Mouse (Mus musculus): ENCODE results near the gene Bcl9l.

Gene Bcl9l

GRCm38 (mm10) chr9:44497624-44498377, 15.2 kb downstream of the Bcl9l start:
- no peak for DNase-seq (ENCODE audit: low spot score in 2 of 2)

GRCm38 (mm10) chr9:44498421-44499355, 16.1 kb downstream of the Bcl9l start:
- no peak for DNase-seq (ENCODE audit: low spot score in 2 of 2)

- DNase-seq (ENCODE audit: low spot score in 2 of 2): no peak
These were observed 16.9 kb downstream of the Bcl9l start for GRCm38 (mm10) chr9:44499356-44500162.

GRCm38 (mm10) chr9:44500163-44500533, 17.5 kb downstream of the Bcl9l start:
- DNase-seq (ENCODE audit: low spot score in 2 of 2): no peak

GRCm38 (mm10) chr9:44500638-44501175, 18.1 kb downstream of the Bcl9l start:
- no peak for DNase-seq (ENCODE audit: low spot score in 2 of 2)

GRCm38 (mm10) chr9:44501206-44501879, 18.7 kb downstream of the Bcl9l start:
- peak in 1 of 2 experiments; percentile 3 for DNase-seq (ENCODE audit: low spot score in 2 of 2)

- DNase-seq (ENCODE audit: low spot score in 2 of 2): peak; percentile 62 to 80
These were observed 19.4 kb downstream of the Bcl9l start for GRCm38 (mm10) chr9:44502006-44502405.

GRCm38 (mm10) chr9:44504893-44505823, 22.5 kb downstream of the Bcl9l start:
- DNase-seq (ENCODE audit: low spot score in 2 of 2): peak; percentile 4 to 20

- DNase-seq (ENCODE audit: low spot score in 2 of 2): peak; percentile 5 to 13
These were observed 23.3 kb downstream of the Bcl9l start for GRCm38 (mm10) chr9:44505824-44506467.

- no peak for DNase-seq (ENCODE audit: low spot score in 2 of 2)
These were observed 23.9 kb downstream of the Bcl9l start for GRCm38 (mm10) chr9:44506566-44506965.

GRCm38 (mm10) chr9:44507345-44507744, 24.7 kb downstream of the Bcl9l start:
- DNase-seq (ENCODE audit: low spot score in 2 of 2): no peak

GRCm38 (mm10) chr9:44508124-44508619, 25.5 kb downstream of the Bcl9l start:
- no peak for DNase-seq (ENCODE audit: low spot score in 2 of 2)

GRCm38 (mm10) chr9:44508721-44509486, 26.3 kb downstream of the Bcl9l start:
- no peak for DNase-seq (ENCODE audit: low spot score in 2 of 2)

- peak; percentile 68 to 73 for DNase-seq (ENCODE audit: low spot score in 2 of 2)
These were observed 27.1 kb downstream of the Bcl9l start for GRCm38 (mm10) chr9:44509487-44510354.

- peak in 1 of 2 experiments; percentile 10 for DNase-seq (ENCODE audit: low spot score in 2 of 2)
These were observed 27.8 kb downstream of the Bcl9l start for GRCm38 (mm10) chr9:44510355-44510871.

- peak in 1 of 2 experiments; percentile 18 for DNase-seq (ENCODE audit: low spot score in 2 of 2)
These were observed 28.4 kb downstream of the Bcl9l start for GRCm38 (mm10) chr9:44510872-44511601.

All from frontal cortex, postnatal 14 days (tissue).